Mouse (Mus musculus) CD8-positive naive resting alpha-beta T cell, adult 2 months (primary cell): ENCODE measurements around the gene Gm49396.

Source experiments
- DNase-seq, 2 experiments: peaks; one replicate each; pipeline ENCODE4 v3.0.0; 2022; ENCODE audit warnings: low read depth in 2 of 2, low spot score in 2 of 2

Gene Gm49396

DNA sequence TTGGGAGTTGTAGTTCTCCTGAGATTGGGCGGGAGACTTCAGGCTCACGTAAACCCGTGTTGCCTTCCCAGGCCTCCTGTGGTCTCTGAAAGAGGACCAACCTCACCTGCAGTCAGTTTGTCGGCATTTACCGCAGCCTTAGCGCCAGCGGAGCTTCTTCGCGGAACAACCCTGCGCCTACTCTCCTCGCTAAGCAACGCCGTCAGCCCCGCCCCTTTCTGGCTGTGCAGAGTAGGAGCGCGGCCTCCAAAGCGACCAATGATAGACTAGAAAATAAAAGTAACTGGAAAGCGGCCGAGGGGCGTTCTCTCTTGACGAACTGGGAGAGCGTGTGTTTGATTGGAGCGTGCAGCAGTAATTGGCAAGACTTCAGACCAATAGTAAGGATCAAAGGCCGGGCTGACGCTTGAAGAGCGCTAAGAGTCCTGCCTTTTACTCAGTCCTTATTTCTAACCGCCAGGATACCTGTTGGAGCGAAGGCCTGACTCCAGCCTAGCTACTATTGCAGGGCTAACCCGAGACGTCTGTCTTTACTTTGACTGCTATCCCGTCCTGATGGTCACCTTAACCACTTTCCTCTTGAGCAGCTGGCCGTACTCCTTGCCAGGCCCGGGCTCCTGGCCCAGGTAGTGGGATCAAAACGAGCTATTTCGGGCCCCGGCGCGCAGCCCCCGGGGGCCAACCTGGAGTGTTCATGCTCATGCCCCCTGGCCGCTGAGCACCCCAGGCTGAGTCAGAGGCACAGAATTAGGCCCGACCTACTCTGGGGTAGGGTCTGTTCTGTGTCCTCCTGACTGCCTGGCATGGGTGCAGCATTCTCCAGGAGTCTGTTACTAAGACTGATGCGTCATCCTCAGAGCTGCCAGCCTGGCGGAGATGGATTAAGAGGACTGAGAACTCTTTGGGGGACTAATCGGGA, 10.8 kb upstream of the Gm49396 start, which contains the start of the genes Hspb6 and Proser3:
Gene Hspb6, plus strand, starts transcription at position 77 of the 919 bp plus-strand sequence.
Gene Proser3, minus strand, starts transcription at position 198 of the 919 bp plus-strand sequence.
- peak; percentile 87 to 94 for DNase-seq

- DNase-seq, result no peak
Observed at GRCm38 (mm10) chr7:30553021-30553589, 10.0 kb upstream of the Gm49396 start.

- DNase-seq, result no peak
Observed at GRCm38 (mm10) chr7:30553810-30554584, 9.1 kb upstream of the Gm49396 start.

DNA sequence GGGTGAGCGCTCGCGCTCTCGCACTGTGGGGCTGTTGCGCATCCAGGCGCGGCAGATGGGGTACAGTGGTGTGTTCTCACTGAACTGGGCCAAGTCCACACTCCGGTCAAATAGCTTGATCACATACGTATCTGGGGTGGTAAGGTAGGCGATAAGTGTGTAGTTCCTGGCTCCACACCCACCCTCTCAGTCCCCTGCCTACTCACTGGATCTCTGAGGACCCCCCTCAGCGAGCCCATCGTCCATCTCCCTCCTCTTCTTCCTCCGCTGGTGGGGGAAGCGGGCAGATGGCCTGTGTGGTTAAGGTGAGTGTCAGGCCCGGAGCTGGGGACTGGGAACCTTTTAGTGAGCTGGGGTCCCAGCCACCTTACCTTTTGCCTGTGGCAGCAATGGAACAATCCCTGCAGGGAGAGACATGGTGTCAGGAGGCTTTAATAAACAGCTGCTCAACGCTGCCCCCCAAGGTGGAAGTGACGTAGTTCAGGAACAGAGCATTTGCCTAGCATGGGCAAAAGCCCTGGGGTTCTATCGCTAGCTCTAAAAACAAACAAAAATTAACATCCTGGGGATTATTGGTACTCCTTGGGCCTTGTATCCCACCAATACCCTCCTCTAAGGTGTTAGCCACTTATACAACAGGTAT, 6.1 kb upstream of the Gm49396 start:
- DNase-seq, result peak in 1 of 2 experiments; percentile 46

GRCm38 (mm10) chr7:30557901-30558514, 5.1 kb upstream of the Gm49396 start:
- no peak for DNase-seq

DNA sequence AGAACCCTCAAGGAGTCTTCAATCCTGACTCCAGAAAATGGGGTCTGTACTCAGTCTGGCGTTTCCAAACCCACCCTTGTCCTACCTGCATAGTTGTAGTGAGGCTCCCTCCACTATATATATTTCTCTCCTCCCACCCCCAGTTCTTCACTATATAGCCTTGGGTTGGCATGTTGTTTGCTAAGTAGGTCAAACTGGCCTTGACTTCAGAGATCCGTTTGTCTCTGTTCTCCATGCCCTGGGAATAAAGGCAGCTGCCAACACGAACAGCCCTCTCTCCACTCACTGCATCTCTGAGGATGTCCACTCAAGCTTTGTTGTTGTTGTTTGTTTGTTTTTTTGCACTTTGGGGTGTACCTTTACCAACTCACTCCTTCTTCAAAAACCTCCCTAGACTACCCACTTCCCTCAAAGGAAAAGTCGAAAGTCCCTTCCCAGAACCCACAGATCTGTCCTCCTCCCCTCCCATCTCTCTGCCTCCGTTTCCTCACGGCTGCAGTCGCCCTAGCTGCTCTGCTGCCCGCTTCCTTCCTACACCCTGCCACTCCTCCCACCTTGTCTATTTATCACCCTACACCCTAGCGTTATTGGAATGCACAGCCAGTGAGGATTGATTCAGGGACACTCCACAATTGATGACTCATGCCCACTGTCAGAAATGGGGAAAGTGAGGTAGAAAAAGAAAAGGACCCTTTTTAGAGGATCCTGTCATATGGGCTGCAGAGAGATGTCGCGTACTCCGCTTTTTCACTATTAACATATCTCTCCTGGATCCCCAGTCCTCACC, 4.3 kb upstream of the Gm49396 start:
- DNase-seq, result no peak

GRCm38 (mm10) chr7:30559443-30559954, 3.6 kb upstream of the Gm49396 start, which contains the start of gene Lin37:
Gene Lin37, minus strand, starts transcription at chr7:30559838.
- DNase-seq, result peak; percentile 79 to 85

DNA sequence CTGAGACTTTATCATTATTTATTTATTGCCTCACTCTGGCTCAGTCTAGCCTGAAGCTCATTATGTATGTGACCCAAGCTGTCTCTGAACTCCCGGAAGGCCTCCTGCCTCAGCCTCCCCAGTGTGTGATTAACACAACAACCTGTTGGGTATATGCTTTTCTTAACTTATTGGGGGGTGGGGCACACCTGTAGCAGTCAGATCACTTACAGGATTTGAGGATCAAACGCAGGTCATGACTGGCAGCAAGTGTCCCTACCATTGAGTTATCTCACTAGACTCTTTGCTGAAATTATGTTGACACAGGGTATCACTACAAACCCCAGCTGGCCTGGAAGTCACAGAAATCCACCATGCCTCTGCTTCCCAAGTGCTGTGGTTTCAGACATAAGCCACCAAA, 2.8 kb upstream of the Gm49396 start:
- DNase-seq, result no peak

DNA sequence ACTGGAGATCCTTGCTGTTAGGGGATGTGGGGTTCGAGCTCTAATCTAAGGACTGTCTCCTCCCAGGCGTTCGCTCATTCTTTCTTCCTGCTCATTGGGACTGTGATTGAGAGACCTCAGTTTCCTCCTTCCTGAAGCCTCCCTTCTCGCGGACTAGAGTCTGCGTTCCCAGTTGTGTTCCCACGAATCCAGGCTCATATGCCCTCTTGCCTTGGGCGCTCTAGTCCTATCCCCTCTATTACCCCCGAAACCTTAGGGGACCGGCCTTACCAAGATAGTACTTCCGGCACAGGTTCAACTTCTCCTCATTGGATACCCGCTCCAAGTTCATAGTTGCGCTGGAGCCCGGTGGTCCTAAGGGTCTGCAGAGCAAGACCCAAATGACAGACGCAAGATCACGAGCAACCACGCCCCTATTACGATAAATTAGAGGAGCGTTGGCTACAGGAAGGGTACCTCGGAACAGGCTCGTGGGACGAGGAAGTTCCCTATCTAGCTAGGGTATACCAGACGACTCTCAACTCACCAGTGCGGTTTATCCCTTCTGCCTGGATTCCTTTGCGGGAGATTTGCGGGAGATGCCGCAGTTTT, 523 bp upstream of the Gm49396 start:
- no peak for DNase-seq

GRCm38 (mm10) chr7:30563906-30564280, 749 bp downstream of the Gm49396 start:
- peak; percentile 58 to 72 for DNase-seq

- no peak for DNase-seq
Observed at GRCm38 (mm10) chr7:30564970-30565571, 1.9 kb downstream of the Gm49396 start, which contains the start of gene Igflr1. Gene Igflr1, plus strand, starts transcription at chr7:30565427.

DNA sequence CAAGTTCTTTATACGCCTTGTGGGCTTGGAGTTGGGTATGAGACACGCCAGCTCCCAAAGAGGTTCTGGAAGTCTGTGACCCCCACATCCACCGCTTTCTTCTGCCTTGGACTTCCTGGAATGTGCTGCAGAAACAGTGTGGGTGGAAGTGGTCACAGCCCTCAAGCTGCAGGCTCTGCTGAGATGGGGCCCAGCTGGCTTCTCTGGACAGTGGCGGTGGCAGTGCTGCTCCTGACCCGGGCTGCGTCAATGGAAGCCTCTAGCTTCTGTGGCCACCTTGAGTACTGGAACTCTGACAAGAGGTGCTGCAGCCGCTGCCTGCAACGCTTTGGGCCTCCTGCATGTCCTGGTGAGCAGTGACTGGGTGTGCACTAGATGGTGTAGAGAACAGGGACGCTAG, 2.9 kb downstream of the Gm49396 start:
- no peak for DNase-seq

GRCm38 (mm10) chr7:30567555-30567954, 4.4 kb downstream of the Gm49396 start:
- no peak for DNase-seq

DNA sequence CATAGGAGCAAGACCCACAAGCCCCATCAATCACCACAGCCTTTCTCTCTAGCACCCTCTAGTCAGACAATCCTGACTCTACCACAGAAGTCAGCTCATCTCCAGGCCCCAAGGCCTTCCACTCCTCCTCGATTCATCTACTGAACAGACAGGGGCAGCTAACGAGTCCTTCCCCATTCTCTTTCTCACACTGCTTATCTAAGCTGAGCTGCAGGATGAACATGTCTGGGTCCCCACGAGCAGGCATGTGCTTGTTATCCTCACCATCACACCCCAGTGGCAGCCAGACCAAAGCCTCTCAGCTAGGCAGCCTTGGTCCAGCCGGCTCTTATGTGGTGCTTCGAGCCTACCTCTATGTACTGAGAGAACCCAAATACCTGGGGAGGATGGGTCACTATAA, 9.2 kb downstream of the Gm49396 start:
- no peak for DNase-seq

- no peak for DNase-seq
Observed at GRCm38 (mm10) chr7:30572969-30573368, 9.8 kb downstream of the Gm49396 start.

- DNase-seq, result no peak
Observed at GRCm38 (mm10) chr7:30579950-30580349, 16.8 kb downstream of the Gm49396 start.

- DNase-seq, result no peak
Observed at GRCm38 (mm10) chr7:30581547-30581946, 18.4 kb downstream of the Gm49396 start.

GRCm38 (mm10) chr7:30584339-30584738, 21.2 kb downstream of the Gm49396 start:
- no peak for DNase-seq

DNA sequence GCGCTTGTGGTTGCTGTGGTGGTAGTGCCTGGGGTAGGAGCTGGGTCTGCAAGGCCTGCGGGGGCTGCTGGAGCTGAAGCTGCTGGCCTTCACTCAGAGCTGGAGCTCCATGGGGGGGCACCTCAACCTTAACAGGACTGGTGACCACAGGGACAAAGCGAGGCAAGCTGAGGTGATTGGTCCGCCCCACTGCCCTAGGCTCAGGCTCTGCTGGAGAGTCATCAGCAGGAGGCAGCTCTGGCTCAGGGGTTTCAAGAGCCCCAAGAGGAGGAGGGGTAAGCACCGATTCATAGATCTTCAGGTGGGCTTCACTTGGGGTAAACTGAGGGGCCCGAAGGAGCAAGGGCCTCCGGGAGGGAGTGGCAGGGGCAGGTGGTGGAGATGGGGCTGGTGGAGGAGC, 22.0 kb downstream of the Gm49396 start:
- no peak for DNase-seq
